Mouse (Mus musculus) embryonic fibroblast, embryonic 13.5 days (primary cell): ENCODE measurements at regions not wholly inside any gene's neighbourhood (a gene's known extent, or its start where the extent isn't known, plus 50 kb on each side); places are given as distances from the start of the nearest gene placed in this dataset.

Source experiments
- H3K27ac ChIP-seq: 2 replicates; pipeline ENCODE4 v1.5.1; 2012; ENCODE audit warnings: low read length, control low read depth, inconsistent platforms; ENCODE audit not compliant: insufficient read depth
- H3K4me1 ChIP-seq: 2 replicates; pipeline ENCODE4 v1.6.1; 2011; ENCODE audit warnings: low read length; ENCODE audit not compliant: control insufficient read depth, insufficient read depth
- H3K4me3 ChIP-seq: 2 replicates; pipeline ENCODE4 v1.5.1; 2011; ENCODE audit warnings: mild to moderate bottlenecking, control low read depth, low read length; ENCODE audit not compliant: insufficient read depth
- CTCF ChIP-seq: IDR thresholded peaks from 2 replicates; pipeline ENCODE4 v1.5.1; 2011; ENCODE audit warnings: mild to moderate bottlenecking, control low read depth, low read length, moderate library complexity, borderline replicate concordance; ENCODE audit not compliant: insufficient read depth
- POLR2A ChIP-seq: IDR thresholded peaks from 2 replicates; pipeline ENCODE4 v1.6.1; 2011; ENCODE audit warnings: low read depth, mild to moderate bottlenecking, control low read depth, low read length, moderate library complexity

GRCm38 (mm10) chr4:32175853-32176448 lies 62.7 kb upstream of the Bach2 start:
- TF ChIP-seq POLR2A (no peak), CTCF (no peak)
- H3K4me1 ChIP-seq = peaks cover 29% of the 10 kb centered on the region
- H3K4me3 ChIP-seq = no peak overlapping the region
- peak overlapping the region; percentile 94 for H3K27ac ChIP-seq

GRCm38 (mm10) chr4:32176449-32177135 lies 62.0 kb upstream of the Bach2 start:
- TF ChIP-seq POLR2A (no peak), CTCF (no peak)
- H3K4me3 ChIP-seq = no peak overlapping the region
- H3K27ac ChIP-seq = no peak overlapping the region
- peaks cover 29% of the 10 kb centered on the region for H3K4me1 ChIP-seq

GRCm38 (mm10) chr4:32177933-32178639 lies 60.5 kb upstream of the Bach2 start:
- no peak overlapping the region for H3K27ac ChIP-seq
- H3K4me3 ChIP-seq = no peak overlapping the region
- no peak for TF ChIP-seq CTCF
- TF ChIP-seq POLR2A = no peak
- peaks cover 29% of the 10 kb centered on the region for H3K4me1 ChIP-seq

- H3K4me1 ChIP-seq = peaks cover 23% of the 10 kb centered on the region
- H3K27ac ChIP-seq = peak overlapping the region; percentile 86
- no peak for TF ChIP-seq CTCF
- TF ChIP-seq POLR2A = no peak
- peak overlapping the region; percentile 1 for H3K4me3 ChIP-seq
Observed at GRCm38 (mm10) chr4:32179707-32180241, 58.8 kb upstream of the Bach2 start.

- Histone ChIP-seq H3K4me1 (peaks cover 17% of the 10 kb centered on the region), H3K4me3 (no peak overlapping the region), H3K27ac (no peak overlapping the region)
- TF ChIP-seq POLR2A = no peak
- TF ChIP-seq CTCF = no peak
Observed at GRCm38 (mm10) chr4:32183791-32184190, 54.8 kb upstream of the Bach2 start.

- Histone ChIP-seq H3K4me1 (peaks cover 14% of the 10 kb centered on the region), H3K27ac (no peak overlapping the region), H3K4me3 (no peak overlapping the region)
- TF ChIP-seq POLR2A = no peak
- TF ChIP-seq CTCF = no peak
Observed at GRCm38 (mm10) chr4:32185986-32186385, 52.6 kb upstream of the Bach2 start.

GRCm38 (mm10) chr4:32187154-32187553 lies 51.5 kb upstream of the Bach2 start:
- Histone ChIP-seq H3K27ac (no peak overlapping the region), H3K4me3 (no peak overlapping the region), H3K4me1 (peaks cover 14% of the 10 kb centered on the region)
- TF ChIP-seq POLR2A = no peak
- no peak for TF ChIP-seq CTCF

- no peak for TF ChIP-seq CTCF
- no peak for TF ChIP-seq POLR2A
- H3K4me1 ChIP-seq = peaks cover 14% of the 10 kb centered on the region
- no peak overlapping the region for H3K4me3 ChIP-seq
- H3K27ac ChIP-seq = no peak overlapping the region
Observed at GRCm38 (mm10) chr4:32188076-32188475, 50.5 kb upstream of the Bach2 start.

- TF ChIP-seq POLR2A = no peak
- no peak for TF ChIP-seq CTCF
Observed at GRCm38 (mm10) chr4:32188752-32189415, 49.7 kb upstream of the Bach2 start.

More at GRCm38 (mm10) chr4:32188752-32189415, 49.7 kb upstream of the Bach2 start:
- Histone ChIP-seq H3K4me1 (peaks cover 14% of the 10 kb centered on the region), H3K4me3 (no peak overlapping the region), H3K27ac (no peak overlapping the region)
